Mouse (Mus musculus) stomach, embryonic 16.5 days (tissue): ENCODE results near the gene S100pbp. TPM values are rescaled to one million over a fixed set of nuclear protein-coding genes. Genes with fewer than 3 reads are reported as not detected.

ENCODE experiments used
- ATAC-seq: fragments of 200-750 bp; cut with Nextera tagmentation; 2 replicates; pipeline ENCODE4 v1.8.0; 2017; ENCODE audit warnings: moderate number of reproducible peaks, moderate TSS enrichment; ENCODE audit not compliant: insufficient read depth, low FRiP score
- H3K27ac ChIP-seq: fragments of 300-500 bp; sonication (generic); 2 replicates; pipeline ENCODE4 v1.5.1; 2014; ENCODE audit warnings: low read length
- H3K27me3 ChIP-seq: fragments of 300-500 bp; sonication (generic); 2 replicates; pipeline ENCODE4 v1.6.1; 2014; ENCODE audit warnings: low read length, control low read depth, mixed read lengths; ENCODE audit not compliant: control insufficient read depth, insufficient read depth
- H3K36me3 ChIP-seq: fragments of 300-500 bp; sonication (generic); 2 replicates; pipeline ENCODE4 v1.6.1; 2014; ENCODE audit warnings: low read length; ENCODE audit not compliant: control insufficient read depth, insufficient read depth
- H3K4me1 ChIP-seq: fragments of 300-500 bp; sonication (generic); 2 replicates; pipeline ENCODE4 v1.6.1; 2014; ENCODE audit warnings: low read length, control low read depth, mixed read lengths; ENCODE audit not compliant: control insufficient read depth, insufficient read depth
- H3K4me2 ChIP-seq: fragments of 300-500 bp; sonication (generic); 2 replicates; pipeline ENCODE4 v1.6.1; 2014; ENCODE audit warnings: low read depth, low read length, mixed read lengths
- H3K4me3 ChIP-seq: fragments of 300-500 bp; sonication (generic); replicated peaks from 2 replicates; pipeline ENCODE4 v1.5.1; 2014; ENCODE audit warnings: mild to moderate bottlenecking, low read length
- H3K9ac ChIP-seq: fragments of 300-500 bp; sonication (generic); 2 replicates; pipeline ENCODE4 v1.6.1; 2014; ENCODE audit warnings: low read length
- H3K9me3 ChIP-seq: fragments of 300-500 bp; sonication (generic); replicated peaks from 2 replicates; pipeline ENCODE4 v1.6.1; 2016; ENCODE audit warnings: low read length, control low read depth; ENCODE audit not compliant: control insufficient read depth
- WGBS: fragments of 180-500 bp; shearing (Covaris S2); extraction: QIAGEN DNeasy Blood & Tissue Kit; methylation state at CpG from one replicate; pipeline ENCODE4 v1.1.7; 2014; 5-methylcytosine and 5-hydroxymethylcytosine counted together
- polyA plus RNA-seq: library from polyadenylated mRNA; unstranded; fragments of >200 nt; fragmentation: Nextera tagmentation; extraction: Ambion mirVana; gene quantifications from 2 replicates; pipeline ENCODE4 v1.2.1, GENCODE M21; 2015

S100pbp gene
- polyA plus RNA-seq, 1 experiment from 2014 or later = 13.1 TPM

GRCm38 (mm10) chr4:129231594-129232450, 42.3 kb upstream of the S100pbp start:
- H3K4me3 ChIP-seq = peak overlapping the region; percentile 15; the same call in 1 of the 2 replicates
- H3K9me3 ChIP-seq = no peaks in the 10 kb centered on the region
- H3K27ac ChIP-seq = peak overlapping the region; percentile 98
- H3K9ac ChIP-seq = peak overlapping the region; percentile 66
- H3K36me3 ChIP-seq = no peaks in the 10 kb centered on the region
- ATAC-seq = peak; percentile 79
- peaks cover 60% of the 10 kb centered on the region for H3K4me1 ChIP-seq
- H3K27me3 ChIP-seq = peaks cover 4% of the 10 kb centered on the region; the same call in 1 of the 2 replicates
- H3K4me2 ChIP-seq = peak overlapping the region; percentile 49
- WGBS = 53% methylated on average over 12 of the region's 12 CpGs

GRCm38 (mm10) chr4:129230926-129231325, 41.4 kb upstream of the S100pbp start:
- WGBS = 50% methylated on average over 8 of the region's 8 CpGs
- no peak for ATAC-seq

GRCm38 (mm10) chr4:129227985-129228381, 38.5 kb upstream of the S100pbp start:
- no peak for ATAC-seq
- no peaks in the 10 kb centered on the region for H3K36me3 ChIP-seq
- H3K9ac ChIP-seq = peak overlapping the region; percentile 63; the same call in 1 of the 2 replicates
- 0 out of 2 replicates have a peak overlapping the region, but pooled peaks have one; percentile 0 for H3K27ac ChIP-seq
- H3K27me3 ChIP-seq = peaks cover 4% of the 10 kb centered on the region; the same call in 1 of the 2 replicates
- H3K4me2 ChIP-seq = peak overlapping the region; percentile 43; the same call in 1 of the 2 replicates
- H3K9me3 ChIP-seq = no peaks in the 10 kb centered on the region
- WGBS = 37% methylated on average over 8 of the region's 8 CpGs
- H3K4me3 ChIP-seq = peak overlapping the region; percentile 28; the same call in 1 of the 2 replicates
- peaks cover 61% of the 10 kb centered on the region for H3K4me1 ChIP-seq

More at GRCm38 (mm10) chr4:129230926-129231325, 41.4 kb upstream of the S100pbp start:
- Histone ChIP-seq H3K36me3 (no peaks in the 10 kb centered on the region), H3K27ac (peak overlapping the region; percentile 98), H3K9ac (peak overlapping the region; percentile 66), H3K4me1 (peaks cover 64% of the 10 kb centered on the region), H3K4me2 (peak overlapping the region; percentile 49; the same call in 1 of the 2 replicates), H3K4me3 (no peak overlapping the region), H3K9me3 (no peaks in the 10 kb centered on the region), H3K27me3 (peaks cover 4% of the 10 kb centered on the region; the same call in 1 of the 2 replicates)

- peak overlapping the region; percentile 28 for H3K4me3 ChIP-seq
- H3K4me2 ChIP-seq = peak overlapping the region; percentile 43
- peak overlapping the region; percentile 66 for H3K27ac ChIP-seq
- H3K27me3 ChIP-seq = peaks cover 4% of the 10 kb centered on the region; the same call in 1 of the 2 replicates
- no peaks in the 10 kb centered on the region for H3K9me3 ChIP-seq
- H3K9ac ChIP-seq = peak overlapping the region; percentile 63
- no peak for ATAC-seq
- 15% methylated on average over 22 of the region's 22 CpGs for WGBS
- peaks cover 57% of the 10 kb centered on the region for H3K4me1 ChIP-seq
- no peaks in the 10 kb centered on the region for H3K36me3 ChIP-seq
These were observed 37.9 kb upstream of the S100pbp start for GRCm38 (mm10) chr4:129227170-129227984.

- H3K4me3 ChIP-seq = peak overlapping the region; percentile 28; the same call in 1 of the 2 replicates
- 26% methylated on average over 5 of the region's 5 CpGs for WGBS
- H3K36me3 ChIP-seq = 0 out of 2 replicates have a peak, but pooled peaks cover 4% of the 10 kb centered on the region
- ATAC-seq = no peak
- H3K4me2 ChIP-seq = peak overlapping the region; percentile 43
- no peaks in the 10 kb centered on the region for H3K9me3 ChIP-seq
- H3K9ac ChIP-seq = peak overlapping the region; percentile 63
- H3K4me1 ChIP-seq = peaks cover 50% of the 10 kb centered on the region
- peaks cover 4% of the 10 kb centered on the region; the same call in 1 of the 2 replicates for H3K27me3 ChIP-seq
- peak overlapping the region; percentile 66 for H3K27ac ChIP-seq
These were observed 37.0 kb upstream of the S100pbp start for GRCm38 (mm10) chr4:129226441-129226963.

- peaks cover 39% of the 10 kb centered on the region for H3K4me1 ChIP-seq
These were observed 35.8 kb upstream of the S100pbp start for GRCm38 (mm10) chr4:129225315-129225714.

GRCm38 (mm10) chr4:129223421-129224281, 34.1 kb upstream of the S100pbp start:
- H3K4me1 ChIP-seq = peaks cover 39% of the 10 kb centered on the region
- no peaks in the 10 kb centered on the region for H3K9me3 ChIP-seq

More at GRCm38 (mm10) chr4:129225315-129225714, 35.8 kb upstream of the S100pbp start:
- Histone ChIP-seq H3K27ac (no peak overlapping the region), H3K9me3 (no peaks in the 10 kb centered on the region), H3K36me3 (0 out of 2 replicates have a peak, but pooled peaks cover 4% of the 10 kb centered on the region), H3K9ac (no peak overlapping the region), H3K27me3 (peaks cover 4% of the 10 kb centered on the region; the same call in 1 of the 2 replicates), H3K4me3 (no peak overlapping the region), H3K4me2 (no peak overlapping the region)
- no peak for ATAC-seq
- 93% methylated on average over 12 of the region's 12 CpGs for WGBS

More at GRCm38 (mm10) chr4:129223421-129224281, 34.1 kb upstream of the S100pbp start:
- Histone ChIP-seq H3K27ac (no peak overlapping the region), H3K36me3 (0 out of 2 replicates have a peak, but pooled peaks cover 4% of the 10 kb centered on the region), H3K4me3 (peak overlapping the region; percentile 28), H3K4me2 (peak overlapping the region; percentile 43), H3K27me3 (peaks cover 4% of the 10 kb centered on the region; the same call in 1 of the 2 replicates), H3K9ac (peak overlapping the region; percentile 39)
- ATAC-seq = no peak
- WGBS = 55% methylated on average over 52 of the region's 55 CpGs
